Mouse (Mus musculus) cortical plate, adult 2 months (tissue): Measurements from ENCODE around the gene Dusp7.

Experiments used
- CTCF ChIP-seq: fragments of 200-500 bp; IDR thresholded peaks from 2 replicates; pipeline ENCODE4 v1.5.1; 2011; ENCODE audit warnings: mild to moderate bottlenecking, control low read depth, low read length; ENCODE audit not compliant: insufficient read depth; ENCODE audit errors: extremely low read depth
- POLR2A ChIP-seq: fragments of 200-500 bp; IDR thresholded peaks from 2 replicates; pipeline ENCODE4 v1.6.1; 2011; ENCODE audit warnings: mild to moderate bottlenecking, low read length, control low read depth; ENCODE audit not compliant: insufficient read depth; ENCODE audit errors: extremely low read depth

DNA sequence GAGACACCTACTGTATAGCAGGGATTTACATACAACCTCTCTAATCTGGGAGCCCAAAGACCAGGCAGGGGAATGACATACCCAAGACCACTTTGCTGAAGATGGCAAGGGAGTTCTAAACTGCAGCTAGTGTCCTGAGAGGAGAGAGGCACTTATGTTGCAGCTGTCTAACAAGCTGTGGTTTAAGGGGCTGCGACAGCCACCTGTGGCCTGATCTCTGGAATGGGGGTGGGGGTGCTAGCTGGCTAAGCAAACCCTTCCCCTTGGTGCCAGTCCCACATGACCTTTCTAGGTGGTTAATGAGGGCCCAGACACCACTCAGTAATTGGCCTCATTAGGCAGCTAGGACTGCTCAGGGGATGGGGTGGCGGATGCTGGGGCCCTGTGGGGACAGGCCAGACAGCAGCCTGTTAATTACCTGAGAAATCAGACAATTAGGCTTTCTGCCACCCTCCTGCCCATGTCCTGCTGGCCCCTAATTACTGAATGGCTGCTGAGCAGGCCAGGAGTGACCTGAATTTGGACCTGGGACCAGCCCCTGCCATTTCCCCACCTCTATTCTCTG lies 41.7 kb downstream of the Dusp7 start:
- TF ChIP-seq CTCF (no peak), POLR2A (no peak)
